Mouse (Mus musculus) regulatory T cell (primary cell): ENCODE results near the gene Man1c1.

Experiments
- in situ Hi-C: fragments of 300-600 bp; cut with MboI, MseI; formaldehyde crosslinking; loops from one replicate; pipeline ENCODE4 v1.15.1; 2025; ENCODE audit warnings: high pct_unique_total_duplicates

The Man1c1 gene

GRCm38 (mm10) chr4:134580351-134581148 lies 123.5 kb downstream of the Man1c1 start:
- in situ Hi-C loops, result no loop called here

GRCm38 (mm10) chr4:134579620-134580019 lies 124.5 kb downstream of the Man1c1 start:
- in situ Hi-C loops, result no loop called here

- in situ Hi-C loops, result no loop called here
Measured at GRCm38 (mm10) chr4:134579212-134579611, 124.9 kb downstream of the Man1c1 start.

- in situ Hi-C loops, result no loop called here
Measured at GRCm38 (mm10) chr4:134578407-134578806, 125.7 kb downstream of the Man1c1 start.

- in situ Hi-C loops, result no loop called here
Measured at GRCm38 (mm10) chr4:134577281-134577680, 126.8 kb downstream of the Man1c1 start.

GRCm38 (mm10) chr4:134575486-134575885 lies 128.6 kb downstream of the Man1c1 start:
- in situ Hi-C loops, result no loop called here

GRCm38 (mm10) chr4:134572449-134573300 lies 131.4 kb downstream of the Man1c1 start:
- in situ Hi-C loops, result no loop called here

- in situ Hi-C loops, result no loop called here
Measured at GRCm38 (mm10) chr4:134570704-134571451, 133.2 kb downstream of the Man1c1 start.

- in situ Hi-C loops, result no loop called here
Measured at GRCm38 (mm10) chr4:134569831-134570230, 134.3 kb downstream of the Man1c1 start.

- in situ Hi-C loops, result no loop called here
Measured at GRCm38 (mm10) chr4:134569205-134569604, 134.9 kb downstream of the Man1c1 start.

- in situ Hi-C loops, result no loop called here
Measured at GRCm38 (mm10) chr4:134567377-134568226, 136.5 kb downstream of the Man1c1 start.

- in situ Hi-C loops, result no loop called here
Measured at GRCm38 (mm10) chr4:134564093-134564492, 140.0 kb downstream of the Man1c1 start.

- in situ Hi-C loops, result no loop called here
Measured at GRCm38 (mm10) chr4:134563624-134564023, 140.5 kb downstream of the Man1c1 start.

- in situ Hi-C loops, result no loop called here
Measured at GRCm38 (mm10) chr4:134562014-134562413, 142.1 kb downstream of the Man1c1 start.

- in situ Hi-C loops, result no loop called here
Measured at GRCm38 (mm10) chr4:134560699-134561098, 143.4 kb downstream of the Man1c1 start.

- in situ Hi-C loops, result no loop called here
Measured at GRCm38 (mm10) chr4:134559154-134559553, 144.9 kb downstream of the Man1c1 start.

GRCm38 (mm10) chr4:134558570-134559113 lies 145.4 kb downstream of the Man1c1 start:
- in situ Hi-C loops, result no loop called here

GRCm38 (mm10) chr4:134557626-134558249 lies 146.4 kb downstream of the Man1c1 start:
- in situ Hi-C loops, result no loop called here

- in situ Hi-C loops, result no loop called here
Measured at GRCm38 (mm10) chr4:134555956-134556580, 148.0 kb downstream of the Man1c1 start.

- in situ Hi-C loops, result no loop called here
Measured at GRCm38 (mm10) chr4:134553631-134554030, 150.5 kb downstream of the Man1c1 start.
